Mouse (Mus musculus) induced T-regulatory cell, adult 2 months (primary cell): ENCODE results near the gene Acot11.
"Not testable (repeated sequence)": the region's sequence is repeated elsewhere in the genome, so short reads cannot be mapped to it uniquely, and the experiment has no call there.

Source experiments
- DNase-seq: peaks from one replicate; pipeline ENCODE4 v3.0.0-alpha.2; 2012; ENCODE audit warnings: low read depth

The Acot11 gene

DNA sequence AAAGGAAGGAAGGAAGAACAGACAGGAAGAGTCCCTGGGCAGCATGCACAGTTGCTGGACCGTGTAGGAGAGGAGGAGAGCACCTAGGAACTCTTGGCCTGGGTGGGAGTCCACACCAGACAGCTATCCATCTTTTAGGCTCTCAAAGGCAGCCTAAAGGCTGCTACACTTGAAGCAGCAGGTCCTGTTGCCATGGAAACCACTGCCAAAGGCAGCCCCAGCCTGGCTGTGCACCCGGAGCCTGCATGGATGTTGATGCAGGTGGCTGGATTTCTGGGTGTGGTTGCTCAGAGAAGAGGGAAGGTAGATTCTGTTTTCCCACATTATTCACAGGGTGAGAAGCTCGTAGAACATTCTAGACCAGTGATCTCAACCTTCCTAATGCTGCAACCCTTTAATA is 27.8 kb downstream of the Acot11 start:
- DNase-seq: no peak

DNA sequence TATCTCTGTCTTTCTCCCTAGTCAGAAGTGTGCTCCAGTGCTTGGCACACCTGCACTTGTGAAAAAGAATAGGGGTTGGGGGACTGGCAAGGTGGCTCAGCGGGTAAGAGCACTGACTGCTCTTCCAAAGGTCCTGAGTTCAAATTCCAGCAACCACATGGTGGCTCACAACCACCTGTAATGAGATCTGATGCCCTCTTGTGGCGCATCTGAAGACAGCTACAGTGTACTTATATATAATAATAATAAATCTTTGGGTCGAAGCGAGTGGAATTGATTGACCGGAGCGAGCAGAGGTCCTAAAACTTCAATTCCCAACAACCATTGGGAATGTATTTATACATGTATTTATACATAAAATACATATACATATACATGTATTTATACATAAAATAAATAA is 29.0 kb downstream of the Acot11 start:
- DNase-seq: peak; percentile 49

DNA sequence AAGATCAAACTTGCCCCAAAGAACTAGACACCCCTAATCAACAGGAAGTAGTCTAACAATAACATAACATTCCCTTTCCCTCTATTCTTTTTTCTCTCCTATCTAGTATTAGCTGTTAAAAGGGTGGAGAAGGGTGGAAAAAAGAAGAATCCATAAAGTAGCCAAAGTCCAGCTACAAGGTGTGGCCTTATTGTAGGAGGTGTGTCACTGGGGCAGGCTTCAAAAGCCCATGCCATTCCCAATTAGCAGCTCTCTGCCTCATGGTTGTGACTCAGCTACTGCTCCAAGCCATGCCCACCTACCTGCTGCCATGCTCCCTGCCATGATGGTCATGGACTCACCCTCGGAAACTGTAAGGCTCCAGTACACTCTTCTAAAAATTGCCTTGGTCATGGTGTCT is 32.2 kb downstream of the Acot11 start:
- DNase-seq: no peak

DNA sequence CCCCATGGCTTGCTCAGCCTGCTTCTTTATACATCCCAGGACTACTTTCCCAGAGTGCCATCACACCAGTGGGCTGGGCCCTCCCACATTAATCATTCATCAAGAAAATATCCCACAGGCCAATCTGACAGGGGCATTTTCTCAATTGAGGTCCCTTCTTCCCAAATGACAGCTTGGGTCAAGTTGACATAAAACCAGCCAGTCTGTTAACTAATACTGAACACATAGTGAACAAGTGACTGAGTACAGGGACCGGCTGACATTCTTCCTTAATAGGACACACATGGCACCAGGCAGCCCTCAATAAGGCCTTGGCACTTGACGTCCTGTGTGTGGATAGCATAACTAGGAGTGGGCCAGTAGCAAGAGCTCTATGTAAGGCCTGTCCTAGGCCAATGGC is 35.5 kb downstream of the Acot11 start:
- DNase-seq: no peak

DNA sequence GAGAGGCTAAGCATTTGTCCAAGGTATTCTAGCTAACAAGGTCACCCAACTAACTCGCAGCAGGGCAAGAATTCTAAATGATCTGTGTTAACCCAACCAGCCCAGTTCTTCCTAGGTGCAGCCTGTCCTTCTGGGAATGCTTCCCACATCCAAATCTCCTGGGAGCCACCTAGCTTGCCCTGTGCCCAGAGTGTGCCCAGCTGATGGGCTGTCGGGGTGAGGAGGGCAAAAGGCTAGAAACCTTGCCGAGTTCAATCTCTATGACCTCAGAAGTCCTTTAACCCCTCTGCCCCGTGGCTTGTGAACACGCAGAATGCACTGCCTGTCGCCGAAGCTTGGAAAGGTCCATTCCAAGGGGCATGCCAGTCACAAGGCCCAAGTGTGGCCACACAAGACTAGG is 40.6 kb downstream of the Acot11 start:
- no peak for DNase-seq

DNA sequence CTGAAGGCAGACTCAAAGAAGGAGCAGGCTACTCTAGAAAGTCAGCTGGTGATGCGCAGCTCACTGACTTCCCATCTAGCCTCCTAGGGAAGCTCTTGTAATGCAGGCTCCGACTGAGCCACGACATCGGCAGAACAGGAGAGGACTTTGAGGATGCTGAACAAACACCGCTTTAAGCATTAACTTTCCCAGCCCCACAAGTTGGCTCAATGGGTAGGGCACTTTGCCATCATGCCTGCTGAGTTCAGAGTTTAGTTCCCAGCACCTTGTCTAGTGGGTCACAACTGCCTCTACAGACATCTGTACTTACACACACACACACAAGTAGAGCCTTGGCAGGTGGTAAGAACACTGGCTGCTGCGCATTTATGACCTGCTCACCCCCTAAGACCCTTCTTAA is 53.1 kb downstream of the Acot11 start:
- no peak for DNase-seq

DNA sequence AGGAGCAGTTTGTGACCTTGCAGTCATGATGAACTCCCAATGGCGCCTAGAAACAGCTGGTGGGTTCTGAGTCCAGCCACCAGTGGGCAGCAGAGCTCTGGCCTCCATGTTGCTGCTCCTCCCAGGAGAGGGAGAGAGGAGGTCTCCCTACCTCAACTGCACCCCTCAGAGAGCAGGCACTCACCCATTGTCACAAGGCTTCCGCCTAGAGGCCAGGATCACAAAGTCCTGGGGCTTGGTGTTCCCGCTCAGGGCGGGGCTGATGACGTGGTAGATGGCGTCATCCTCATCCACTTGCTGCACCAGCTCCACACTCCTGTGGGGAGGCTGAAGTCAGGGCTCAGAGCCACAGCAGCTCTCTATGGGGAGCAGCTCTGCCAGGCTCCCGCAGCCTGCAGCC is 55.1 kb downstream of the Acot11 start:
- DNase-seq: peak; percentile 52

DNA sequence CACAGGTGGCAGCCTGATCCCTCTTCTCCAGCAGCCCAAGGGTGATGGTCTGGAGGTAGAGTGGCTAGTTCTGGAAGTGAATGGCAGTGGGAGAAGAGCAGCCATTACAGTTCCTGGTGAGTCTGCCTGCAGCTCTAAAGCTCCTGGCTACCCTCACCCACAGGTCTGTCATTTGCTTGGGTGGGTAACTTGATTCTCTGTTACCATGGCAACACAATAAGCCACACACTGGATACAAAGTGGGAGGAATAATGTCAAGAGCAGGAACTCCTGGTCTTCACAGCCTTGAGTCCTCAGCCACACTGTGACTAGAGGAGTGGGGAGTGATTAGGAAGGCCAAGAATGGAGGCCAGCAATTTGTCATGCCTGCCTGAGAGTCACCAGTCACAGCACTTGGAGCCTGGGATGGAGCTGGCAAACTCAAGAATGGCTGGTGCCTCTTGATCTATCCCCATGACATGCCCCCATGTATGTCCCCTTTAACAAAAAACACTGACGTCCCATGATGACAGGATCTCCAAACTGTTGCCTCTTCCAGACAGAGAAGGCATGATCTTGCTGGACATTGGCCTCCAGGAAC is 57.7 kb downstream of the Acot11 start:
- DNase-seq: no peak

DNA sequence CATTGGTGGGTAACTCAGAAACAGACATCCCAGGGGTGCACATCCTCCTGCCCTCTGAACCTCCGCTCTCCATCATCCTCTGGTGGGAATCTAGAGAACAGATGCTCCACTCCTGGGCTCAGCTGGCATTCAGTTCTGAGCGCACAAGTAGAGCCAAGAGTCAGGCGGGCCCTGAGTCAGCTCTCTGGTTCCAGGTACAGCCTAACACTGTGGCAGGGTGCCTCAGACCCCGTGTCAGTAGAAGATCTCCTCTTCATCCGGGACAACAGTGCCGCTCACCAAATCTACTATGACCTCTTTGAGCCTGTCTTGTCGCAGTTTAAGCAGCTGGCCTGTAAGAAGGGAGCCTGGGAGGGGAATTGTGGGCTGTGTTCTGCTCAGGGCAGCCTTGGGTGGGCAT is 58.9 kb downstream of the Acot11 start:
- no peak for DNase-seq

DNA sequence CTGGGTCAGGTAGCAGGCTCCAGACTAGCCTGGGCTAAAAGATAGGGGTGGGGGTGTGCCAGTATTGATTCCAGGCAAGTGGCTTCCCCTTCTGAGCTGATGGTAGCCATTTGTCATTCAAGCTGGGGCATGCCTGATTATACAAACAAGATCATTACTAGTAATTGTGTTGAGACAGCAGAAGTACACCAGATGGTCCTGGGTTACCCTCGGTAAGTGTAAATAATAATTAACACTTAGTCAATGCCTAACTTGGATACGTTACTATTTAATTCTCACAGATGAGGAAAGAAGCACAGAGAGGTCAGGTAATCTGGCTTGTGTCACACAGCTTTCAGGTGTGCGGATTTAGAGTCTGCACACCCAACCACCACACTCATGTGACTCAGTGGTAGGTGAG is 66.9 kb downstream of the Acot11 start:
- DNase-seq: no peak

DNA sequence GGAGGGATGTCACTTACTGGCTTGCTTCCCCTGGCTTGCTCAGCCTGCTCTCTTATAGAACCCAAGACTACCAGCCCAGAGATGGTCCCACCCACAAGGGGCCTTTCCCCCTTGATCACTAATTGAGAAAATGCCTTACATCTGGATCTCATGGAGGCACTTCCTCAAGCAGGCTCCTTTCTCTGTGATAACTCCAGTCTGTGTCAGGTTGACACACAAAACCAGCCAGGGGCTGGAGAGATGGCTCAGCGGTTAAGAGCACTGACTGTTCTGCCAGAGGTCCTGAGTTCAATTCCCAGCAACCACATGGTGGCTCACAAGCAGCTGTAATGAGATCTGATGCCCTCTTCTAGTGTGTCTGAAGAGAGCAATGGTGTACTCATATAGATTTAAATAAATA is 67.9 kb downstream of the Acot11 start:
- not testable (repeated sequence) for DNase-seq

DNA sequence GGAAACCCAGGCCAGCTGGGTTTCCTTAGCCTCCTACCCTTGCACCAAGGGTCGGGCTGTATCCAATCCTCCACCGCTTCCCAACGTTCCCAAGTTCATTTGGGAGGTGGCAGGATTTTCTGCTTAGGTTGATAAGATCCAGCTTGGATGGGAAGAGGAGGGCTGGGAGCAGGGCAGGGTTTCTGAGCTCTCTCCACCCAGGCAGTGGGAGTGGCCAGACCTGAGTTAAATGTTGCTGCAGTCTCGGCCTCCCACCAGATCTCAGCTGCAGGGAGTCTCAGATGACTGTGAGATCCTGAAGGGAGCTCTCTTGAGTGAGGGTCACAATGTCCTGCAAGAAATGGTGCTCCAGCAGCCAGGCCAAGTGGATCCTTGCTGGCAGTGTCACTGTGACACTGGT is 71.2 kb downstream of the Acot11 start, which contains the start of gene Fam151a:
TSS of gene Fam151a (plus strand) at position 254 of the 400 bp plus-strand sequence.
- DNase-seq: no peak

DNA sequence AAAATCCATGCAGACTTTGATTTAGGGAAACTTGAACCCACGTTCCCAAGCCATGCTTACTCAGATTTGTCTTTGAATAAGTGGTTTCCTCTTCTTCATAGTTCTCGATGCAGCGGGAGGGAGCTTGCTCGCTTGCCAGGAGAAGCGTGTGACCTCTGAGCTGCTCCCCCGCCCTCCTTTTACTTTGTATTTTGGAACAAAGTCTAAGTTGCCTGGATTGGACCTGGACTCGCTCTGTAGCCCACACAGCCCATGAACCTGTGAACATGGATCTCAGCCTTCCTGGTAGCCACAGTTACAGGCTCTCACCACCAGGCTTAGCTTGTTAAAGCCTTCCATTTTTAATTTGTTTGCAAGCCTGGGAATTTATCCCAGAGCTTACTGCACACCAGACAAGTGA is 74.0 kb downstream of the Acot11 start, which contains the start of gene Mroh7:
TSS of gene Mroh7 (minus strand) at position 112 of the 400 bp plus-strand sequence.
- DNase-seq: no peak

DNA sequence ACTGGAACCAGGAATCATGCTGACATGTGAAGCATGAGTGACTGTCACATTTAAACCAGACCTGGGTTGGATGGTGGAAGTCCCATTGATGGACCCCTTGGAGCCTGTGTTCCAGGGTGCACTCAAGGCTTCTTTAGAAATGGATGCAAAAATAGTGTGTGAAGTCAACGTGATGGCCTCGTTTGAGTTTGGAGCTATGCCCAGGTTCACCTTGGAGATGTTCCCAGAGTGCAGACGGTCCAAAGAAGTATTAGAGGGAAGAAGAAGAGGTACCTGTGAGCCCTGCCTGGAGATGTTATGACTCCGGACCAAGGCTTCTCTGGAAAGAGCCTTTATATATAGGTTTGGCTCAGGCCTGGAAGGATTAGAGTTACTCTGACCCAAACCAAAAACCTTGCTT is 84.2 kb downstream of the Acot11 start:
- no peak for DNase-seq

DNA sequence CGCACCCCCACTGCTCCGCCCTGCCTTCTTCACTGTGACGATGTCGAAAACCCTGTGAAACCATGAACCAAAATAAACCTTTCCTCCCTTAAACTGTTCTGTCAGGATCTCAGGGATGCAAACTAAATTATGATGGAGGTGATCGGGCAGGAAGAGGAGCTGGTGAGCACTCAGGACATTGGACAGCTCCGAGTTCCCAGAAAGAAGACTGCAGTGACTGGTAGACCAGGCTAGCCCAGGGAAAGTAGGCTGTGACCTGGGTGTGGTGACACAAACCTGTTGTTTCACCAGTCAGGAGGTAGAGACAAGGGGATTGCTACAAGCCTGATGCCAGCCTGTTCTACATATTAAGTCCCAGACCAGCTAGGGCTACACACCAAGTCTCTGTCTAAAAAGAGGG is 91.2 kb downstream of the Acot11 start:
- no peak for DNase-seq

DNA sequence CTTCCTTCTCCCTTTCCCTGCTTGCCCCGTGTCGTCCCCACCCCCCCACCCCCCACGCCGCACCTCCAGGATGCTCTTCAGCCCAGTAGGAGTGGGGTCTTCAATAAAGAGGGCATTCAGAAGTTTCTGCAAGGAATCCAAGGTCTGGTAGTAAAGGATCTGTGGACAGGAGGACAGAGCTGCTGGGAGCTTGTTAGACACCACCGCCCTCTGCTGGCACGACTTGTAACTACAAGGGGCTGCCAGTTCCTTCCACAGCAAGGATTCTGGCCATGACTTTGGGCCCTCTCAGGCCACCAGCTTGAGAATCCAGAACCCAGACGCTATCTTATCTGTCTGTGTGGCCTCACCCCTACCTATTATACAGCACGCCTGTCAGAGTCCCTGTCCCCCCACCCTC is 96.4 kb downstream of the Acot11 start:
- DNase-seq: peak; percentile 77

DNA sequence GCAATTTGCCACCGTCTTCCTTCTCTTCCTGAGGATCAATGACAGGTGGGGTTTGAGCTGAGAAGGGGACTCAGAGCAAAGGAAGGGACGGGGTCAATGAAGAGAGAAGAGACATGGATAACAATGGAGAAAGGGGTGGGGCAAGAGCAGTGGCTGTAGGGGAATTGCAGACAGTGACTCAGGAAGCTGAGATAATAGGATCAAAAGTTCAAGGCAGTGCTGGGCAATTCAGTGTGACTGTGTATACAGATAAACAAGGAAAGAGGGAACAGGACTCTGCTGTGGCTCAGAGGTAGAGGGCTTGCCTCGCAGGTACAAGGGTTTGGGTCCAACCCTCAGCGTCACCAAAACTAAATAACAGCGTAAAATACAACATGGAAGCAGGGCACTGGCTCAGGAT is 96.8 kb downstream of the Acot11 start:
- no peak for DNase-seq

DNA sequence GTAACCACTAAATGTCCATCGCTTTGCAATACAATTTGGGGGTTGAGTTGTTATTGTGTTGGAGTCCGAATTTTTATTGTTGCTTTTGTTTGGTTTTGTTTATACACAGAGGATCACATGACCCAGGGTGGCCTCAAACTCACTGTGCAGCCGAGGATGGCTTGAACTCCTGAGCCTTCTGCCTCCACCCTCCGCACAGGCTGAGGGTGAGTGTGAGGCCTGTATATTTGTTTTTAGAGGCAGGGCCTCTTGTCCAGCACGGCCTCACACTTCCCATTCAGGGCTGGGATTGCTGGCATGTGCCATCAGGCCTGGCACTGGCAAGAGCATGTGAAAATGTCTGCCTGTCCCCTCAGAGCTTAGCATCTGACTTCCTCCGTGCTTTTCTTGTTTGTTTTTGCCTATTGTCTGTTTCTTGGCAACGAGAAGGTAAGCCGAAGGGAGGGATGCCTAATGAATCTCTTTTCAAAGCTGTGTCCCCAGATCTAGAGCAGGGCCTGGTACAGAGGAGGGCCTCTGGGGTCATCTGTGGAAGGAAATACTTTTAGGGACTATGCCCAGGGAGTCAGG is 99.6 kb downstream of the Acot11 start:
- DNase-seq: no peak

DNA sequence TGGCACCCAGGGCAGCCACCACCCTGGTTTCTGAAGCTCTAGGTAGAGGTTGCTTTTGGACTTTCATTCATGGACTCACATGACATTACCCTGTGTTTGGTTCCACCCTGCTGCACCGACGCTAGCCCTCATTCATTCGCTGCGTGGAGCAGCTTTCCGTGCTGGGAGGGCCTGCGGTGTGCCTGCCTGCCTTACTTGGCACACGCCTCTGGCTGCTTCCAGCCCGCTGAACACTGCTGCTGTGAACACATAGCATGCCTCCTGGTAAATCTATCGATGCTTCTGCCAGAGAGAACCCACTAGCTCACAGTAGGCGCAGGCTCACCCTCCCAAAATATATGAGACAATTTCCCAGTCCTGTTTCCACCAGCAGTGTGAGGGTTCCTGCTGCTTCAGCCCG is 100.4 kb downstream of the Acot11 start:
- no peak for DNase-seq

DNA sequence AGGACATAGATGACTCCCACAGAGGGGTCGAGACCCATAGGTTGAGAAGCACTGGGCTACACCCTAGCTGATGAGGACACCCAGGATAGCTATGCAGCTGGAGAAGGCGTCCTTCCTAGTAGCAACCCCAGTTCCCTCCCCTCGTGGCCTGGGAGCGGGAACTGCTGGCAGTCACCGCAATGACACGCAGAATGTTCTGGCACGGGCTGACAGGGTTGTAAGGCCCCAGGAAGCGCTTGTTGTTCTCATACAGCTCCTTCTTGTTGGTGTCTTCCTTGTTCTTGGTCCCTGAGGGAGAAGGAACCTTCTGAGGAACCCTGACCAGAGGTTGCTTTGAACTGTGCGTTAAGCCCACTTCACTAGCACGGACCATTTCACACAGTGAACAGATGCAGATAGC is 100.8 kb downstream of the Acot11 start:
- no peak for DNase-seq

DNA sequence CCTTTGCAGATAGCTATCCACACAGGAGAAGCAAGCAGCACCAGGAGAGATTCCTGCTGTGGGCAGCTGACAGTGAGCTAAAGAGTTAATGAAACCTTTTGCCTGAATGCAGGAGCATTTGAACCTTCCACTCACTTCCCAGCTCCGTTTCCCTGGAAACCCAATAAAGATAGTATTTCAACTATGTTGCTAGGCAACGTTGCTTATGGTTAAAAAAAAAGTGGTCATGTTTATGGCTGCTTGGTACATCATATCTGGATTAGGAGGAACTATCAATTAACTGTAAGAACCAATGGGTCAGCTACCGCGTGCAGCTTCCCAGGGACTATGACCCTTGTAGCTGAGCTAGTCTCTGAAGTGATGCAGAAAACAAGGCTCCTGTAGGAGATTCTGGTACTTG is 104.0 kb downstream of the Acot11 start:
- DNase-seq: no peak

DNA sequence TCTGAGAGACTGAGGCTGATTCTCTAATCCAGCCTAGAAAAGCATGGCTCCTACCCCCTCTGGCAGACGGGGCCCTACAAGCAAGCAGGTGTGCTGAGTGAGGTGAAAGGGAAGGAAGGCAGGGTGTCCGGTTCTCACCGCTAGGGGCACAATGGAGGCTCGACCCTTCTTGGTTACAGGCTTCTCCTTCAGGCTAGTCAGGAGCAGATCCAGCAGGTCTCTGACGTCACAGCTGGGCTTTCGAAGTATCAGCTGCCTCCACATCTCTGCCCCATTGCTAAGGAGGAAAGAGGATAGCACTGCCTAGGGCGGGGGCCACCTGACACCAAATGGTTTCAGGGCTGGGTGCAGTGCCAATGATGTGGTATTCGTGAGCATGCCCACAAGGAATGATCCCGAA is 104.8 kb downstream of the Acot11 start:
- peak; percentile 47 for DNase-seq
